Mouse (Mus musculus): ENCODE measurements around the gene Kcnk18. TPM values are rescaled to one million over a fixed set of nuclear protein-coding genes. Genes with fewer than 3 reads are reported as not detected.

The Kcnk18 gene
- polyA plus RNA-seq (2014; fragmentation: Illumina TruSeq; extraction: RNeasy Lipid Tissue Mini Kit (QIAGEN cat#74804); ENCODE audit: low read depth, low replicate concordance) = not detected

DNA sequence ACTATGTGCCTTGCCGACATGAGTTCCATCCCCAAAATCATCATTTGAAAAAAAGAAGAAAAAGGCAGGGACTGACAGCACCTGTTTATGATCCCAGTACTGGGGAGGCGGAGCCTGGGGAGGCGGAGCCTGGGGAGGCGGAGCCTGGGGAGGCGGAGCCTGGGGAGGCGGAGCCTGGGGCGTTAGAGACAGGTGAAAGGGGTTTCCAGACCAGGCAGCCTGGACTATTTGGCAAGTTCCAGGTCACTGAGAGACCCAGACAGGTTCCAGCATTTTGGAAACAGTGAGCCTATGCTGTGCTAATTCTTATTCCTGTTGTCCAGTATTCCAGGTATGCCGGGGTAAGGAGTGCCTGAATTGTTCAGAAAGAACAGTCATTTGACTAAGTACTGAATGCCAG is at the start of gene Kcnk18:
TSS of gene Kcnk18 (plus strand) at position 224 of the 400 bp plus-strand sequence.

DNA sequence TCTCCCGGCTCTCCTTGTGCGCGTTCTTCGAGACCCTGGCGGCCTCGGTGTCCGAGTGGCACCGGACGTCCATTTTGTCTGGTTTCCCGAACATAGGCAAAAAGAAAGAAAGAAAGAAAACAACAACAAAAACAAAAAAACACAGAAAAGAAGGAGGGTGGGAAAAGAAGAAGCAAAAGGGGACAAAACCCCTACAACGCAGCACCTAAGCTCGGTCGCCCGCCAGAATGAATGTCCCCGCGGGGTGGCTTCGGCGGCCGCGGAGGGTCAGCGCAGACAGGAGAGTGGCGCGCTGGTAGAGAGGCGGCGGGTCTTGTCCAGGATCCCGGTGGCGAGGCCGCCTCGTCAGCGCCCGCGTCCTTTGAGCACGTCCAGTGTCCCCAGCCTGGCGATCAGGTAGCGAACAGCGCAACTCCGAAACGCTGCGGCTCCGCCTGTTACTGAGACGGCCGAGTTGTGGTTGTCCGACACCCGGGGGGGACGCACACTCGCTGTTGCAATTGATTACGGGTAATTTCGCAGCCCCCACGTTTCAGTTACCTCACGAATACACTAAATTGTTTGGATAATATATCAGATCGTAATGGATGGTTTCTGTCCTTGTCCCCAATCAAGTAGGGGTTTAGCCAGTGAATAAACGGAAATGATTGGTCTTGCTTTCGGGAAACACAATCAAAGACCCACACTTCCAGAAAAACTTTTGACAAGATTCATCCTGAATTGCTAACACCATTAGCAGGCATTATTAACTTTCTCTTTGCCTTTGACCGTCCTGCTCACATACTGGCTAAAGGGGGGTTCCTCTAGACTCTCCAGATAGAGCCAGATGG is 48.9 kb upstream of the Kcnk18 start, which contains the start of gene Vax1:
TSS of gene Vax1 (minus strand) at position 121 of the 830 bp plus-strand sequence.

DNA sequence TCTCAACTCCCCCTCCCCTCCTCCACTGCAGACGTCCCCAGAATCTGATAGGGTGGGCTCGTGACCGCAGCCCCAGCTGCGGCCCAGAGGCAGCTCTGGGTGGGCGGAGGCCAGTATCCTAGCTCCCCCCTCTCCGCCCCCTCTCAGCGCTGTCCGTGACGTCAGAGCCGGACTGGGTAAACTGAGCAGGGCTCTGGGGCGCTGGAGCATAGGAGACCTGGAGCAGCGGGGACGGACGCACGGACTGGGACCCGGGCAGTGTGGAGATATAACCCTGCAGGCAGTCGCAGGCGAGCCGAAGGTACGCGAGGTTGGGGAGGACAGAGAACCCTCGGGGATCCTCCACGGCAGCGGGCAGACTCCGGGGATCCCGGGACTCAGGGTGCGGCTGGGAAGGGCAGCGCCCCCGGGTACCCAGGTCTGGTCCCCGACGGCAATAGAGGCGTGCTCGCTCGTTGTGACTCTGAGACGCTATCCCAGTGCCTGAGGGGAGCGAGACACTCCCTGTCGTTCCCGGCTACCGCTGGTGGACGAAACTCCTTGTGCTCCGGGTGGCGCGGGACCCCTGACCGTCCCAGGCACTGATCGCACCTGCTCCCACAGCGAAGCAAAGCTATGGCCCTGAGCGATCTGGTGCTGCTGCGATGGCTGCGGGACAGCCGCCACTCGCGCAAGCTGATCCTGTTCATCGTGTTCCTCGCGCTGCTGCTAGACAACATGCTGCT is 41.9 kb downstream of the Kcnk18 start, which contains the start of gene Slc18a2:
TSS of gene Slc18a2 (plus strand) at position 179 of the 725 bp plus-strand sequence.

Other genes starting within 250 kb of the Kcnk18 start
- 8.7 TPM for gene Shtn1, start 143.1 kb upstream of the Kcnk18 start, polyA plus RNA-seq (2014; fragmentation: Illumina TruSeq; extraction: RNeasy Lipid Tissue Mini Kit (QIAGEN cat#74804); ENCODE audit: low read depth, low replicate concordance)
- gene Vax1, start 49.2 kb upstream of the Kcnk18 start, polyA plus RNA-seq (2014; fragmentation: Illumina TruSeq; extraction: RNeasy Lipid Tissue Mini Kit (QIAGEN cat#74804); ENCODE audit: low read depth, low replicate concordance) = not detected
- 0.27 TPM for gene Slc18a2, start 41.7 kb downstream of the Kcnk18 start, polyA plus RNA-seq (2014; fragmentation: Illumina TruSeq; extraction: RNeasy Lipid Tissue Mini Kit (QIAGEN cat#74804); ENCODE audit: low read depth, low replicate concordance)
- gene Rps12-ps3, start 103.1 kb downstream of the Kcnk18 start, polyA plus RNA-seq (2014; fragmentation: Illumina TruSeq; extraction: RNeasy Lipid Tissue Mini Kit (QIAGEN cat#74804); ENCODE audit: low read depth, low replicate concordance) = 33.7 TPM
- 21.9 TPM for gene Pdzd8, start 126.6 kb downstream of the Kcnk18 start, polyA plus RNA-seq (2014; fragmentation: Illumina TruSeq; extraction: RNeasy Lipid Tissue Mini Kit (QIAGEN cat#74804); ENCODE audit: low read depth, low replicate concordance)
- gene Emx2, start 239.2 kb downstream of the Kcnk18 start, polyA plus RNA-seq (2014; fragmentation: Illumina TruSeq; extraction: RNeasy Lipid Tissue Mini Kit (QIAGEN cat#74804); ENCODE audit: low read depth, low replicate concordance) = 61.5 TPM